Mouse (Mus musculus) pancreas, adult 10 weeks (tissue): ENCODE results near the gene Tktl1. TPM values are rescaled to one million over a fixed set of nuclear protein-coding genes. Genes with fewer than 3 reads are reported as not detected.

Experiments
- polyA plus RNA-seq: library from polyadenylated mRNA; stranded (reverse); fragments of 350-450 nt; fragmentation: Illumina TruSeq; extraction: RNeasy Lipid Tissue Mini Kit (QIAGEN cat#74804); gene quantifications from one replicate; pipeline ENCODE4 v1.2.3, GENCODE M21; 2015; ENCODE audit warnings: low read depth, low replicate concordance; ENCODE audit not compliant: insufficient read depth

The Tktl1 gene
- polyA plus RNA-seq: not detected

DNA sequence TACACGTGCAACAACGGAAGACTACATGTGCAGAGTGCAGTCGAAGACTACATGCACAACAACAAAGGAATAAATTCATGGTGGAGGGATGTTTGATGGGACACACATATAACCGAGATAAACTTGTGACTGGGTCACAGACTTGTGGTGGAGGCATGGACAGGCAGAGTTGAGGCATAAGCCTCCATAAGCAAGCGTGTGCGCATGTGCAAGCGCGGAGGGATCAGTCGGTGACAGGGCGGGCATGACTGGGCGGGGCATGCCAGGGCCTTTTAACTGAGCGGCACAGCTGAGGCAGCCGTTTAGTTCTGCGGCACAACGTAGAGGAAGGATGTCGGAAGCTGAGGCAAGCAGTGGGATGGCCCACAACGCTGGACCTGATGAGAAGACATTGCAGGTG is at the start of gene Tktl1:
Gene Tktl1, plus strand, starts transcription at position 301 of the 400 bp plus-strand sequence.

GRCm38 (mm10) chrX:74135263-74135662 is 41.8 kb upstream of the Tktl1 start, which contains the start of gene Mecp2:
Mecp2 (minus strand) TSS chrX:74135363.

DNA sequence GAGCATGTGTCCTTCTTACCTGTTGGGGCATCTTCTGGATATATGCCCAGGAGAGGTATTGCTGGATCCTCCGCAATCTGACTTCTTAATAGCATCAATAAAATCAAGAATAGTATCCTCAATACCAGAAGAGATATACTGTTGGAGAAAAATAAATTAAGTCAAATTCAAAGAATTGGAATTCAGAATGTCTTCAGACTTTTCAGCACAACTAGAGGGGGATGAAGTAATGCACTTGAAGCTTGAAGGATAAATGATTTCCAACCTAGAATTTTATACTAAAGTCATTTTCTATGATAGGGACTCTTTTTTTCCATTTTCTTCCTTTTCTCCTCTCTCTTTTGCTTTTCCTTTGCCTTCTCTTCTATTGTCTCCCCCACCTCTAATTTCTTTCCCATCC is 9.3 kb upstream of the Tktl1 start, which contains the start of gene Tex28:
Gene Tex28, minus strand, starts transcription at position 101 of the 400 bp plus-strand sequence.

DNA sequence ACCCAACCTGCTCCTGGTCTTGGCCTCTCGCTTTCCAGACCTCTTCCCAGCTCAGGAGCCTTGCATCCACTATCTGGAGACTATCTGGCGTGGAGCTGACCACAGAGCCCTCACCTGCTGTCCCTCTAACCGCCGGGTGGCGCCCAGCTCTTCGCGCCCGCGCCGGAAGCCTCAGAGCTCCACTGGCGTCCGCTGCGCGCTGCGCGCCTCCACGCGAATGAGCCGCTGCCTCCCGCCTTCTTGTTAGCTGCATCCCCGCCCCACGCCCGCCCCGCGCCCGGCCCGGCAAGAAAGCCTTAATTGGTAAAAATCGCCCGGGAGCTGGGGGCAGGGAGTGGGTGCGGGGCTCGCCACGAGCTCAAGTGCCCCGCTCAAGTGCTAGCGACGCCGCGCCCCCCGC is 72.6 kb downstream of the Tktl1 start, which contains the start of gene Flna:
Gene Flna, minus strand, starts transcription at position 206 of the 400 bp plus-strand sequence.

DNA sequence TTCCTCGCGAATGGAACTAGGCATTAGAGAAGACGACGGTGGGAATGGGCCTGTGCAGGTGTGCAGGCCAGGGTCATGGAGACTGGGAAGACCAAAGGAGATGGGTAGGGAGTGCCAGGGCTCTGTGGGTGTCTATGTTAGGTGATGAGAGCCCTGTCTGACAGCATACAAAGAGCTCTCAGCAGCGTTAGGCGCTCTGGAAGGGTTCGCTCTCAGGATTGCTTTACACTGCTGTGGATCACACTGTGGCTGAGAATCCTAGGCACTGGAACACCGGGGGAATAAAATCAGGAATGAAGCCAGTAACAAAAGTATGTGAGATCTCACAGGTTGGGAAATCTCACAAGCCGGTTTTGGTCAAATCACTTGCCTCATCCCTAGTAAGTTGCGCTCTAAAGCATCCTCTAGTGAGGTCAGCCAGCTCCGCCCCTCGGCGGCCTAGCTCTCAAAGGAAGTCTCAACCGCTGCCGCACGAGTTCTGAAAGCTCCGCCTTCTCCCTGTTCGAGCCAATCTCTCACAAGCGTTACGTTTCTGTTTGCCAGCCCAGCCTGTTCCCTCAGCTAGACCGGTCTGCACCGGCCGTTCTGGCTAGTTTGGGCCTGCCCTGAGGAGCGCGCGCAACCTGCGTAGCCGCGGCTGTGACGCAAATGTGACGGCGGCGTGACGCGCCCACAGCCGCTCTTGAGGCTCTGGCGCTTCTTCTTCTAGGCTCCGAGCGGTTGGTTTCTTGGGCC is 77.3 kb downstream of the Tktl1 start, which contains the start of gene Emd:
Gene Emd, plus strand, starts transcription at position 535 of the 735 bp plus-strand sequence.

Other genes with a start within 250 kb of the Tktl1 start
- 7.3 TPM for gene Renbp, start 246.4 kb upstream of the Tktl1 start, polyA plus RNA-seq
- 10.5 TPM for gene Hcfc1, start 210.9 kb upstream of the Tktl1 start, polyA plus RNA-seq
- gene Irak1, start 153.3 kb upstream of the Tktl1 start, polyA plus RNA-seq: 37.4 TPM
- not detected for gene Opn1mw, start 49.8 kb upstream of the Tktl1 start, polyA plus RNA-seq
- gene Mecp2, start 41.9 kb upstream of the Tktl1 start, polyA plus RNA-seq: 3.3 TPM
- gene Tex28, start 9.4 kb upstream of the Tktl1 start, polyA plus RNA-seq: not detected
- gene Flna, start 72.6 kb downstream of the Tktl1 start, polyA plus RNA-seq: 119 TPM
- gene Emd, start 77.4 kb downstream of the Tktl1 start, polyA plus RNA-seq: 12.8 TPM
- gene Rpl10, start 93.6 kb downstream of the Tktl1 start, polyA plus RNA-seq: 938 TPM
- 37.4 TPM for gene Taz, start 104.7 kb downstream of the Tktl1 start, polyA plus RNA-seq
- 7.3 TPM for gene Dnase1l1, start 105.1 kb downstream of the Tktl1 start, polyA plus RNA-seq
- 46.8 TPM for gene Atp6ap1, start 119.8 kb downstream of the Tktl1 start, polyA plus RNA-seq
- 86.4 TPM for gene Gdi1, start 127.7 kb downstream of the Tktl1 start, polyA plus RNA-seq
- 17.2 TPM for gene Fam50a, start 135.8 kb downstream of the Tktl1 start, polyA plus RNA-seq
- gene Plxna3, start 151.8 kb downstream of the Tktl1 start, polyA plus RNA-seq: 3.5 TPM
- gene Lage3, start 176.4 kb downstream of the Tktl1 start, polyA plus RNA-seq: 17.9 TPM
- gene Ubl4a, start 196.0 kb downstream of the Tktl1 start, polyA plus RNA-seq: 11.5 TPM
- 4.0 TPM for gene Slc10a3, start 196.1 kb downstream of the Tktl1 start, polyA plus RNA-seq
- gene Fam3a, start 216.0 kb downstream of the Tktl1 start, polyA plus RNA-seq: 10.2 TPM
- 3.8 TPM for gene Ikbkg, start 216.0 kb downstream of the Tktl1 start, polyA plus RNA-seq